Mouse (Mus musculus) CH12.LX (cell line): ENCODE results near the gene Tfap4. TPM values are rescaled to one million over a fixed set of nuclear protein-coding genes. Genes with fewer than 3 reads are reported as not detected.
A peak's percentile ranks its signal among the peaks of the same experiment; 100 is the strongest.

Experiments
- DNase-seq: peaks from one replicate; pipeline ENCODE4 v3.0.0-alpha.2; 2013; ENCODE audit errors: extremely low read depth
- H3K27ac ChIP-seq: 2 replicates; pipeline ENCODE4 v1.5.1; 2012; ENCODE audit warnings: low read depth, mild to moderate bottlenecking, control low read depth, moderate library complexity; ENCODE audit not compliant: insufficient read depth
- H3K27me3 ChIP-seq: replicated peaks from 2 replicates; pipeline ENCODE3; 2012; ENCODE audit warnings: inconsistent platforms
- H3K36me3 ChIP-seq, 2 experiments: replicated peaks in 1 of 2; 2 replicates each; pipeline versions ENCODE3 to v1.6.1; 2012; ENCODE audit warnings: inconsistent platforms in 1 of 2, low read length in 1 of 2, mild to moderate bottlenecking in 1 of 2, mixed read lengths in 1 of 2, moderate library complexity in 1 of 2; ENCODE audit not compliant: control insufficient read depth in 1 of 2, insufficient read depth in 1 of 2
- H3K4me1 ChIP-seq, 2 experiments: 2 replicates each; pipeline ENCODE4 v1.6.1; 2012; ENCODE audit warnings: inconsistent platforms in 1 of 2, moderate library complexity in 1 of 2; ENCODE audit not compliant: insufficient read depth in 2 of 2, control insufficient read depth in 1 of 2
- H3K4me2 ChIP-seq: 2 replicates; pipeline ENCODE4 v1.6.1; 2012; ENCODE audit warnings: low read depth, mild to moderate bottlenecking, control low read depth; ENCODE audit not compliant: poor library complexity, insufficient read depth, severe bottlenecking
- H3K4me3 ChIP-seq, 3 experiments: fragments of 150-350 bp in 1 of 3; sonication (generic) in 1 of 3; replicated peaks in 1 of 3; 2 replicates each; pipeline versions ENCODE3 to v1.5.1; 2011 to 2012; ENCODE audit warnings: low read depth in 2 of 3, low read length in 2 of 3, mild to moderate bottlenecking in 2 of 3, moderate library complexity in 2 of 3, control low read depth in 1 of 3, improper control_type of control experiment in 1 of 3, inconsistent platforms in 1 of 3, mixed read lengths in 1 of 3; ENCODE audit not compliant: poor library complexity in 1 of 3
- H3K79me2 ChIP-seq: replicated peaks from 2 replicates; pipeline ENCODE4 v1.6.1; 2012; ENCODE audit warnings: mild to moderate bottlenecking, moderate library complexity; ENCODE audit not compliant: control insufficient read depth, poor library complexity, insufficient read depth, severe bottlenecking; ENCODE audit errors: extremely low read depth
- H3K9ac ChIP-seq: 2 replicates; pipeline ENCODE4 v1.6.1; 2012; ENCODE audit warnings: low read depth, mild to moderate bottlenecking, control low read depth, moderate library complexity; ENCODE audit not compliant: insufficient read depth
- H3K9me3 ChIP-seq: replicated peaks from 2 replicates; pipeline ENCODE3; 2012; ENCODE audit warnings: low read length, inconsistent platforms, mixed read lengths
- BHLHE40 ChIP-seq: IDR thresholded peaks from 2 replicates; pipeline ENCODE4 v1.6.1; 2011; ENCODE audit warnings: mild to moderate bottlenecking, low read depth, low read length, improper control_type of control experiment
- CHD1 ChIP-seq: IDR thresholded peaks from 2 replicates; pipeline ENCODE4 v1.6.1; 2012; ENCODE audit warnings: low read depth, low read length, improper control_type of control experiment, inconsistent platforms
- E2F4 ChIP-seq: IDR thresholded peaks from 2 replicates; pipeline ENCODE4 v1.6.1; 2011; ENCODE audit warnings: low read depth, low read length, improper control_type of control experiment; ENCODE audit not compliant: insufficient replicate concordance
- GABPA ChIP-seq: IDR thresholded peaks from 2 replicates; pipeline ENCODE4 v1.6.1; 2012; ENCODE audit warnings: low read depth, low read length, improper control_type of control experiment, inconsistent platforms; ENCODE audit not compliant: insufficient replicate concordance
- IRF4 ChIP-seq: IDR thresholded peaks from 2 replicates; pipeline ENCODE4 v1.6.1; 2014; ENCODE audit warnings: low read depth, mild to moderate bottlenecking, inconsistent platforms, low read length, improper control_type of control experiment
- JUN ChIP-seq: IDR thresholded peaks from 2 replicates; pipeline ENCODE4 v1.6.1; 2011; ENCODE audit warnings: low read depth, mild to moderate bottlenecking, low read length, improper control_type of control experiment, moderate library complexity; ENCODE audit not compliant: insufficient read depth
- JUND ChIP-seq: conservative IDR thresholded peaks from 2 replicates; pipeline ENCODE4 v1.6.1; 2011; ENCODE audit warnings: low read depth, low read length, improper control_type of control experiment
- KAT2A ChIP-seq: IDR thresholded peaks from 2 replicates; pipeline ENCODE4 v1.6.1; 2012; ENCODE audit warnings: low read length, improper control_type of control experiment, inconsistent platforms; ENCODE audit not compliant: insufficient replicate concordance
- MAX ChIP-seq: IDR thresholded peaks from 2 replicates; pipeline ENCODE4 v1.6.1; 2011; ENCODE audit warnings: low read length, improper control_type of control experiment
- MAZ ChIP-seq: IDR thresholded peaks from 2 replicates; pipeline ENCODE4 v1.6.1; 2012; ENCODE audit warnings: low read depth, mild to moderate bottlenecking, inconsistent platforms, low read length, improper control_type of control experiment, moderate library complexity
- MEF2A ChIP-seq: IDR thresholded peaks from 2 replicates; pipeline ENCODE4 v1.6.1; 2014; ENCODE audit warnings: low read depth, mild to moderate bottlenecking, inconsistent platforms, low read length, improper control_type of control experiment, borderline replicate concordance
- NRF1 ChIP-seq: IDR thresholded peaks from 2 replicates; pipeline ENCODE4 v1.6.1; 2014; ENCODE audit warnings: low read depth, mild to moderate bottlenecking, inconsistent platforms, low read length, improper control_type of control experiment, moderate library complexity
- RAD21 ChIP-seq: IDR thresholded peaks from 2 replicates; pipeline ENCODE4 v1.6.1; 2011; ENCODE audit warnings: low read depth, mild to moderate bottlenecking, low read length, improper control_type of control experiment, moderate library complexity
- SIN3A ChIP-seq: IDR thresholded peaks from 2 replicates; pipeline ENCODE4 v1.6.1; 2012; ENCODE audit warnings: low read length, improper control_type of control experiment, inconsistent platforms
- TBP ChIP-seq: conservative IDR thresholded peaks from 2 replicates; pipeline ENCODE4 v1.6.1; 2011; ENCODE audit warnings: low read depth, low read length, improper control_type of control experiment
- TCF12 ChIP-seq: IDR thresholded peaks from 2 replicates; pipeline ENCODE4 v1.6.1; 2014; ENCODE audit warnings: low read depth, mild to moderate bottlenecking, inconsistent platforms, low read length, improper control_type of control experiment
- UBTF ChIP-seq: IDR thresholded peaks from 2 replicates; pipeline ENCODE4 v1.6.1; 2012; ENCODE audit warnings: low read depth, mild to moderate bottlenecking, inconsistent platforms, low read length, improper control_type of control experiment, moderate library complexity
- ZMIZ1 ChIP-seq: IDR thresholded peaks from 2 replicates; pipeline ENCODE4 v1.6.1; 2012; ENCODE audit warnings: low read depth, mild to moderate bottlenecking, inconsistent platforms, low read length, improper control_type of control experiment
- dilution Hi-C: fragments of 300-500 bp; cut with MboI; formaldehyde crosslinking; loops from 2 replicates; pipeline ENCODE4 v1.14.3; 2020; ENCODE audit warnings: low sequenced_read_pairs; ENCODE audit not compliant: extremely low pct_unique_long_range_greater_than_20kb, extremely low pct_ligation_motif_present
- in situ Hi-C: fragments of 300-500 bp; cut with MboI; formaldehyde crosslinking; loops from 3 replicates; pipeline ENCODE4 v1.14.3; 2019; ENCODE audit warnings: low sequenced_read_pairs, low pct_ligation_motif_present, low pct_unique_long_range_greater_than_20kb, mixed read lengths
- polyA plus RNA-seq: library from polyadenylated mRNA; unstranded; fragments of >175 nt; gene quantifications from 2 replicates; pipeline ENCODE4 v1.2.1, GENCODE M21; 2012; ENCODE audit warnings: low read depth; ENCODE audit not compliant: insufficient read length
- total RNA-seq, 2 experiments: library from RNA; depleted of rRNA; stranded (reverse); fragments of 300-350 nt in 1 of 2; fragments of >200 nt in 1 of 2; gene quantifications; 2 replicates each; pipeline ENCODE4 v1.2.3; 2012 to 2014

Gene Tfap4
- total and polyA plus RNA-seq, 3 experiments: 23.5 to 43.3 (median 24.0) TPM

- TF ChIP-seq MAZ (peak; percentile 94), SIN3A (peak; percentile 83), RAD21 (no peak; the same call in 1 of the 2 replicates), TCF12 (peak; percentile 77), BHLHE40 (peak; percentile 97), GABPA (no peak), NRF1 (no peak), UBTF (peak; percentile 81; the same call in 1 of the 2 replicates), JUN (no peak), ZMIZ1 (peak; percentile 73), KAT2A (0 out of 2 replicates have a peak, but pooled peaks have one; percentile 42)
Measured at GRCm38 (mm10) chr16:4586531-4587123, 27.0 kb upstream of the Tfap4 start (continued).

GRCm38 (mm10) chr16:4585642-4586530, 26.2 kb upstream of the Tfap4 start:
- no peaks in the 10 kb centered on the region for H3K36me3 ChIP-seq
- in situ Hi-C loops: no loop called here
- H3K27ac ChIP-seq: peak overlapping the region; percentile 7; the same call in 1 of the 2 replicates
- H3K9ac ChIP-seq: peak overlapping the region; percentile 62
- H3K4me1 ChIP-seq: peaks cover 20 to 43% of the 10 kb centered on the region in 2 experiments
- no peaks in the 10 kb centered on the region for H3K9me3 ChIP-seq
- H3K27me3 ChIP-seq: no peaks in the 10 kb centered on the region
- peak overlapping the region; percentile 54 to 58 (median 55) for H3K4me3 ChIP-seq
- H3K4me2 ChIP-seq: peak overlapping the region; percentile 68
- no peaks in the 10 kb centered on the region for H3K79me2 ChIP-seq
- TF ChIP-seq JUND: no peak
- TF ChIP-seq TBP: no peak
- TF ChIP-seq CHD1: no peak
- no peak for TF ChIP-seq MEF2A
- no peak for TF ChIP-seq IRF4
- TF ChIP-seq MAX: no peak
- TF ChIP-seq E2F4: no peak
- TF ChIP-seq RAD21: no peak
- DNase-seq: no peak
- dilution Hi-C loops: no loop called here
